Mouse (Mus musculus) liver, postnatal 0 days (tissue): ENCODE measurements around the gene Taf4. TPM values are rescaled to one million over a fixed set of nuclear protein-coding genes. Genes with fewer than 3 reads are reported as not detected.

Experiments
- ATAC-seq: fragments of 200-750 bp; cut with Nextera tagmentation; 2 replicates; pipeline ENCODE4 v1.8.0; 2017; ENCODE audit warnings: mild to moderate bottlenecking, moderate library complexity
- DNase-seq: peaks from one replicate; pipeline ENCODE4 v3.0.0-alpha.2; 2016
- H3K27ac ChIP-seq: fragments of 300-500 bp; sonication (generic); 2 replicates; pipeline ENCODE4 v1.5.1; 2014; ENCODE audit warnings: antibody characterized with exemption, moderate library complexity, mild to moderate bottlenecking, low read depth
- H3K27me3 ChIP-seq: fragments of 300-500 bp; sonication (generic); 2 replicates; pipeline ENCODE4 v1.6.1; 2014; ENCODE audit warnings: low read length, control low read depth, mixed read lengths; ENCODE audit not compliant: insufficient read depth
- H3K36me3 ChIP-seq: fragments of 300-500 bp; sonication (generic); replicated peaks from 2 replicates; pipeline ENCODE4 v1.6.1; 2014; ENCODE audit warnings: mild to moderate bottlenecking, control low read depth, low read length, moderate library complexity, mixed read lengths; ENCODE audit not compliant: insufficient read depth
- H3K4me1 ChIP-seq: fragments of 300-500 bp; sonication (generic); 2 replicates; pipeline ENCODE4 v1.6.1; 2014; ENCODE audit warnings: antibody characterized with exemption, mild to moderate bottlenecking, control low read depth; ENCODE audit not compliant: insufficient read depth
- H3K4me2 ChIP-seq: fragments of 300-500 bp; sonication (generic); 2 replicates; pipeline ENCODE4 v1.6.1; 2014; ENCODE audit warnings: low read depth, mild to moderate bottlenecking, low read length, moderate library complexity, mixed read lengths
- H3K4me3 ChIP-seq: fragments of 300-500 bp; sonication (generic); 2 replicates; pipeline ENCODE4 v1.5.1; 2014; ENCODE audit warnings: low read depth, low read length
- H3K9ac ChIP-seq: fragments of 300-500 bp; sonication (generic); replicated peaks from 2 replicates; pipeline ENCODE4 v1.6.1; 2014; ENCODE audit warnings: mild to moderate bottlenecking, moderate library complexity
- H3K9me3 ChIP-seq: fragments of 300-500 bp; sonication (generic); 2 replicates; pipeline ENCODE4 v1.6.1; 2016; ENCODE audit warnings: mild to moderate bottlenecking, control low read depth, low read length, mixed read lengths
- CTCF ChIP-seq: sonication (generic); IDR thresholded peaks from 2 replicates; pipeline ENCODE4 v1.5.1; 2016; ENCODE audit warnings: antibody characterized with exemption, low read depth
- EP300 ChIP-seq: IDR thresholded peaks from 2 replicates; pipeline ENCODE4 v1.6.1; 2016; ENCODE audit warnings: antibody characterized with exemption, low read depth, mild to moderate bottlenecking
- WGBS: fragments of 180-500 bp; shearing (Covaris S2); extraction: QIAGEN DNeasy Blood & Tissue Kit; methylation state at CpG from one replicate; pipeline ENCODE4 v1.1.7; 2014; ENCODE audit not compliant: insufficient replicate concordance; 5-methylcytosine and 5-hydroxymethylcytosine counted together
- polyA plus RNA-seq: library from polyadenylated mRNA; unstranded; fragments of >200 nt; fragmentation: Nextera tagmentation; extraction: Ambion mirVana; gene quantifications from 2 replicates; pipeline ENCODE4 v1.2.1, GENCODE M21; 2015

Taf4 gene
- 1.7 TPM in 2 replicates for polyA plus RNA-seq

DNA sequence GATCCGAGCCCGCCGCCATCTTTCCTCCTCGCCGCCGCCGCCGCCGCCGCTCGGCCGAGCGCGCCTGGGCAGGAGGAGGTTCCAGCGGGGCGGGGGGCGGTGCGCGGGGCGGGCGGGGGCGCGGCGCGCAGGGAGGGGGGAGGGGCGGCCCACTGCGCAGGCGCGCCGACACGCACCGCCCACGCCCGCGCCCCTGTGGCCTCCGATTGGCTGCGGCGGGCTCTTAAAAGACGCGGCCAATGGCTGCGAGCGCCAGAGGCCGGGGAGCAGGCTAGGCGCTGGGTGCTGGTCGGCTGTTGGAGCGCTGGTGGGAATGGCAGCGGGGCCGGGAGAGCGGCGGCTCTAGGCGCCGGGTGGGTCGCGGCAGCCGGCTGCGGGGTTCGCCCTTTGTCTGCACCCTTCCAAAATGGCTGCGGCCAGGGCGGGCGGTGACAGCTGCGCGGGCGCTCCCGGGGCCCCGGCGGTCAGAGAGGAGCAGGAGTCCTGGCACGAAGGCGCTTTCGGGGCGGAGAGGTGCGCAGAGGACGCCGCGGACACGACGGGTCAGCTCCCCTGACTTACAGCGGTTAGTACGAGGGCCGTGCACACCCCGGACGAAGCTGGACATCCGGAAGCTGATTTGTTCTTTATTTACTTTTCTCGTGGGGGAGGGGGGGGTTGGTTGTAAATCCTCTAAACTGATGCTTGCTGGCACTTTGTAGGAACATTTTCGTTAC lies at the start of gene Taf4:
Taf4 (minus strand) TSS at position 19 of the 716 bp plus-strand sequence.
- ATAC-seq = peak; percentile 91
- no peaks in the 10 kb centered on the region for H3K36me3 ChIP-seq

DNA sequence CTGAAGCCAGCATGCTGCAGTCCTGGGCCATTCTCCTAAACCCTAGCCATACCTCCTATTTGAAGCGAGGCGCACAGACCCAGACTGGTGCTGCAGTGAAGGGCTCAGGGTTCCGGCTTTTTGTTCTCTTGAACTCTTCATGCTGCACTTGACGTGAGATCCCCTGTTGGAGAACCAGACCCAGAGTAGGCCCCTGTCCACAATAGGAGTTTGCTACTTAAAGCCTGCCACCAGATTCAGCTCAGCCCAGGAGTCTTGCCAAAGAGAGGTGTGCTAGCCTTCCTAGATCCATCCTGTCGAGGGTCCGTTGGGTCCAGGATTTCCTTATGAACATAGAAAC lies 49.4 kb upstream of the Taf4 start:
- Histone ChIP-seq H3K4me3 (peak overlapping the region; percentile 89), H3K4me1 (peaks cover 23% of the 10 kb centered on the region), H3K27ac (no peak overlapping the region), H3K9me3 (no peaks in the 10 kb centered on the region), H3K9ac (peak overlapping the region; percentile 93), H3K36me3 (peaks cover 18% of the 10 kb centered on the region), H3K27me3 (no peaks in the 10 kb centered on the region; the same call in 1 of the 2 replicates), H3K4me2 (peak overlapping the region; percentile 98)
- ATAC-seq = no peak
- TF ChIP-seq CTCF = no peak
- no peak for TF ChIP-seq EP300
- 25% methylated on average over 6 of the region's 6 CpGs for WGBS
- no peak for DNase-seq

More for the DNA sequence above, at the start of gene Taf4:
- peak within 1 kb of the TSS; percentile 89 for H3K9ac ChIP-seq
- no peak for TF ChIP-seq EP300
- no peak for TF ChIP-seq CTCF
- DNase-seq = peak; percentile 92
- H3K27ac ChIP-seq = peak within 1 kb of the TSS; percentile 98
- no peaks in the 10 kb centered on the region for H3K27me3 ChIP-seq
- peak within 1 kb of the TSS; percentile 76 for H3K4me3 ChIP-seq
- peak within 1 kb of the TSS; percentile 98 for H3K4me2 ChIP-seq
- peaks cover 40% of the 10 kb centered on the region for H3K4me1 ChIP-seq
- under 1% methylated on average over 52 of the region's 84 CpGs for WGBS
- H3K9me3 ChIP-seq = no peaks in the 10 kb centered on the region

DNA sequence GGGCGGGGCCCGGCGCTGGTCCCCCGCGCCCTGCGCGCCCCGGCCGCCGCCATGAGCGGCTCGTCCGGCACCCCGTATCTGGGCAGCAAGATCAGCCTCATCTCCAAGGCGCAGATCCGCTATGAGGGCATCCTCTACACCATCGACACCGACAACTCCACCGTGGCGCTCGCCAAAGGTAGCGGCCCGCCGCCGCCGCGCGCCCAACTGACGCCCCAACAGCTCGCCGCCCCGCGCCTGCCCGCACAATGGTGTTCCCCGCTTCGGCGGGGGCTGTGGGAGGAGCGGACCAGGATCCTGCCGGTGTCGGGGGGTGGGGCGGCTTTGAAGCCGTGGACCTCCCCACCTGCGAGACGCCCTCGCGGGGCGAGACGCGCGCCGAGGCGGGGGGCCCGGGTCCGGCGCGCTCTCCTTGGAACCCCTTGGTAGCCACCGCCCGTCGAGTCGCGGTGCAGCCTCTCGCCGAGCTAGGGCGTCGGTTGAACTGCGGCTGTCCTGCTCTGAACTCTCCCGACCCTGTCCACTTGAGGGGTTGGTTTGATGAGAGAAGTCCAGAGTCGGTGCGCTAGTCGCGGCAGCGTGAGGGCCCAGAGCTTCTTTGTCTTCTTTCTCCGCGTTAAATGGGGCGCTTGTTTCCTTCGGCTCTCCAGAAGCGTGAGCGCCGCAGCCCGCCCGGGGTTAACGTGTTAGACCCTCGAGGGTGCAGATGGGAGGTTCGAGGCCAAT lies 48.9 kb upstream of the Taf4 start:
- H3K4me3 ChIP-seq = peak overlapping the region; percentile 89
- ATAC-seq (peak; percentile 22), DNase-seq (peak; percentile 64)
- TF ChIP-seq CTCF (no peak), EP300 (no peak)
- H3K9ac ChIP-seq = peak overlapping the region; percentile 93
- no peaks in the 10 kb centered on the region for H3K9me3 ChIP-seq
- H3K36me3 ChIP-seq = peaks cover 15% of the 10 kb centered on the region
- peak overlapping the region; percentile 96 for H3K27ac ChIP-seq
- WGBS = 3% methylated on average over 61 of the region's 84 CpGs
- H3K4me2 ChIP-seq = peak overlapping the region; percentile 98
- no peaks in the 10 kb centered on the region; the same call in 1 of the 2 replicates for H3K27me3 ChIP-seq
- peaks cover 23% of the 10 kb centered on the region for H3K4me1 ChIP-seq

DNA sequence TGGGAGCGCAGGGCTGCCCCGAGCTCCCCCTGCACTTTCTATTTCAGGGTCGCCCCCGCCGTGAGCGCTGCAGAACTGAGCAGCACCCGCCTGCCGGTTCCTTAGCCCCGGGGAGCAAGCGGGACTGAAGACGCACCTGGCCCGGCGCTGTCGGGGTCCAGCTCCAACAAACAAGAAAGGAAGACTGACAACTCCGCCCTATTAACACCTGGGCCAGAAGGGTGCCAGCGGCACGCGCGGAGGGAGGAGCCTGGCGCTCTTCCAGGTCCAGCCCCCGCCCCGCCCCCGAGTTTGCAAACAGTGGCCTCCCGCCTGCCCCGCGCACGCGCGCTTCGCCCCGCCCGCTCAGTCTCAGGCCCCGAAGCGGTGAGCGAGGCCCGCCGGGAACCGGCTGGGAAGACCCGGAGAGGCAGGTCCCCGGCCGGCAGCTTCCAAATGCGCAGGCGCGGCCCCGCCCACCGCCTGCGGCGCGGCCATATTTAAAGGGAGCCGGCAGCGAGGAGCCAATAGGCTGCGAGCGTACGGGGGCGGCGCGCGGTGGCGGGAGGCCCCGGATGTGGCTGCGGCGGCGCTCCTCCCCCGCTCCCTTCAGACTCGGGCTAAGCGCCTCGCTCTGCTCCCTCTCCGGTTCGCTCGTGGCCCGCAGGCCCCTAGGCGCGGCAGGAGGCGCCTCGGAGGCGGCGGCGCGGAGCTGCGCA lies 48.1 kb upstream of the Taf4 start, which contains the start of gene Lsm14b:
Lsm14b (plus strand) TSS at position 587 of the 698 bp plus-strand sequence.
- H3K4me2 ChIP-seq = peak within 1 kb of the TSS; percentile 98

DNA sequence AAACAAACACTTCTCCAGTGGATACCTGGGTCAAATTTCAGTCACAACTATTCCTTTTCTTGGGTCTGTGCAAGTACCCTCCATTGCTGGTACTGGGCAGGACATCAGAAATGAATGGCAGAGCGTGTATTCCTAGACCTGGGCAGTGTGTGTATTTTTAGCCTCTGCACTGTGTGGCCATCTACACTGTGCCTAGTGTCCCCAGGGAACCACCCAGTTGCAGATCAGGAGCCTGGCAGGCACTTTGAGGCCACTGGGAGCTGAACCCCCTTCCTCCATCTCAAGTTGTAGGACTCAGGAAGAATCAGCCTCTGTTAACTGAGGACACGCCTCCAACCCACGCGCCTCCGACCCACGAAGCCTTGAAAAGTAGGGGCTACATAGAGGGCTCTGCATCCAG lies 46.3 kb upstream of the Taf4 start:
- ATAC-seq = no peak
- Histone ChIP-seq H3K4me1 (peaks cover 23% of the 10 kb centered on the region), H3K27ac (no peak overlapping the region), H3K36me3 (0 out of 2 replicates have a peak, but pooled peaks cover 3% of the 10 kb centered on the region), H3K9me3 (no peaks in the 10 kb centered on the region), H3K27me3 (no peaks in the 10 kb centered on the region; the same call in 1 of the 2 replicates), H3K4me3 (no peak overlapping the region), H3K9ac (no peak overlapping the region), H3K4me2 (no peak overlapping the region)
- TF ChIP-seq EP300 = no peak
- no peak for TF ChIP-seq CTCF
- DNase-seq = no peak
- 64% methylated on average over 6 of the region's 6 CpGs for WGBS

More for the DNA sequence above, 48.1 kb upstream of the Taf4 start, which contains the start of gene Lsm14b:
- H3K9ac ChIP-seq = peak within 1 kb of the TSS; percentile 93
- H3K4me3 ChIP-seq = peak within 1 kb of the TSS; percentile 89
- no peaks in the 10 kb centered on the region for H3K9me3 ChIP-seq
- peak; percentile 99 for DNase-seq
- no peaks in the 10 kb centered on the region; the same call in 1 of the 2 replicates for H3K27me3 ChIP-seq
- WGBS = 2% methylated on average over 60 of the region's 80 CpGs
- H3K27ac ChIP-seq = peak within 1 kb of the TSS; percentile 96
- ATAC-seq = peak; percentile 93
- TF ChIP-seq EP300 = no peak
- TF ChIP-seq CTCF = no peak
- H3K36me3 ChIP-seq = peaks cover 15% of the 10 kb centered on the region
- peaks cover 23% of the 10 kb centered on the region for H3K4me1 ChIP-seq
